Mouse (Mus musculus) erythroblast, adult 5-6 weeks (primary cell): ENCODE measurements around the gene Atg9a. TPM values are rescaled to one million over a fixed set of nuclear protein-coding genes. Genes with fewer than 3 reads are reported as not detected.
"Not testable (repeated sequence)": the region's sequence is repeated elsewhere in the genome, so short reads cannot be mapped to it uniquely, and the experiment has no call there.

Experiments
- ATAC-seq: replicated peaks from 2 replicates; pipeline ENCODE4 v1.8.0; 2016; ENCODE audit warnings: moderate number of reproducible peaks, mild to moderate bottlenecking, moderate TSS enrichment, inconsistent platforms; ENCODE audit not compliant: poor library complexity, low FRiP score, severe bottlenecking
- total RNA-seq, 2 experiments: library from RNA; stranded (forward) in 1 of 2; stranded (reverse) in 1 of 2; fragments of 150-400 nt in 1 of 2; fragments of 200-764, 138-1000 nt in 1 of 2; gene quantifications; 2 replicates each; pipeline versions ENCODE4 v1.2.3 to v1.2.4; 2015 to 2017; ENCODE audit warnings: low replicate concordance in 2 of 2

The Atg9a gene
- 107 and 131 TPM in 2 replicates for total RNA-seq (2015; ENCODE audit: low replicate concordance)
- total RNA-seq (2017; ENCODE audit: low replicate concordance), result 137 and 142 TPM in 2 replicates

GRCm38 (mm10) chr1:75191622-75192402 lies at the start of gene Atg9a, which contains the start of gene Ankzf1:
Atg9a (minus strand) TSS chr1:75192196.
Ankzf1 (plus strand) TSS chr1:75192151.
- peak; percentile 91 for ATAC-seq

- ATAC-seq, result no peak
Observed at GRCm38 (mm10) chr1:75239591-75239990, 47.6 kb upstream of the Atg9a start.

- ATAC-seq, result peak; percentile 82
Observed at GRCm38 (mm10) chr1:75236117-75237050, 44.4 kb upstream of the Atg9a start, which contains the start of gene Dnajb2. Dnajb2 (plus strand) TSS chr1:75236406.

DNA sequence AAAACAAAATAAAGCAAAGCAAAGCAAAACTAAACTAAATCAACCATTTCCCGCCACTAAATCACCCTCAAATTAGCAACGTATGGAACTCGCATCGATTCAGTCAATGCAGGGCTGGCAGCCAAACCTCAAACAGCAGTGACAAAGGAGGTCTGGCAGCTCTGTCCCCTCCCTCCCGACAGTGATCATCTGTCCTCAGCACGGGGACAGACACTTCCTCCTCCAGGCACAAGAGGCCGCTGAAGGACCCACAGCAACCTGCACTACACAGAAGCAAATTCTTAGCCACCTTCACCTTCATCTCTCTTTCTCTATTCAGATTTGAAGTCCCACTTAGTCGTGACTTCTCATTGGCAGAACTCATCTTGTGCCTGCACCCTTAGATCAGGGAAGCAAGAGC lies 42.6 kb upstream of the Atg9a start:
- peak; percentile 64 for ATAC-seq

- ATAC-seq, result not testable (repeated sequence)
Observed at GRCm38 (mm10) chr1:75232489-75232888, 40.5 kb upstream of the Atg9a start.

GRCm38 (mm10) chr1:75231664-75232152 lies 39.7 kb upstream of the Atg9a start, which contains the start of gene A630095N17Rik:
A630095N17Rik (minus strand) TSS chr1:75232102.
- no peak for ATAC-seq

DNA sequence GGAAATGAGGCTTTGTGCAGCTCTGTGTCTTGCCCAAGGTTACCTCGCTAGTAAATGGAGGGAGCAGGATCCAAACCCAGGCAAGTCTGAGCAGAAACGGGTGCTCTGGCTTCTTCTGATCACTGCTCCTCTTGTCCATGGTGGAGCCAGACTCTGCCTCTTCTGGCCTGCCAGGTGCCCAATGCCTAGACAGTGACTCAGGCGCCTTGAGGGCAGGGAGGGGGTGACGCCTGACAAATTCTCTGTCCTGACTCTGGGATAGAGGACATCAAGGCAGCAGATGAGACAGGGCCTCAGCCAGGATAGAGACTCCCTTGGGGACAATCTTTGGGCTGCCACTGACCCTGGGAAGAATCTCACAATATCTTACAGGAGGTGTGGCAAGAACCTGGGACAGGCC lies 39.2 kb upstream of the Atg9a start:
- ATAC-seq, result no peak

DNA sequence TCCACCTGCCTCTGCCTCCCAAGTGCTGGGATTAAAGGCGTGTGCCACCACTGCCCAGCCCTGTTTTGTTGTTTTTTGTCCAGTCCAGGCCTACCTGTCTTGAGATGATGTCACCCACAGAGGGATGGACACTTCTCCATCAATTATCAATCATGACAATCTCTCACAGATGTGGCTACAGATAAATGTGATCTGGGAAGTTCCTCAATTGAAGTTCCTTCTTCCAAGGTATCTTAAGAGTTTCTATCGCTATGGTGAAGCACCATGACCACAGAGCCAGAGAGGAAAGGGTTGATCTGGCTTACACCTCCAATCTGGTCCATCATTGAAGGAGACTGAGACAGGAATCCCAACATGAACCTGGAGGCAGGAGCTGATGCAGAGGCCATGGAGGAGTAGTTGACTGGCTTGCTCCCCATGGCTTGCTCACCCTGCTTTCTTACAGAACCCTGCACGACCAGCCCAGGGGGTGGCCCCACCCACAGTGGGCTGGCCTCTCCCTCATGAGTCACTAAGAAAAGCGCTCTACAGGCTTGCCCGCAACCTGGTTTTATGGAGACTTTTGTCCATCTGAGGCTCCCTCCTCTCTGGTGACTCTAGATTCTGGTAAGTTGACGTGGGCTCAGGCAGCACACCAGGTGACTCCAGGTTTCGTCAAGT lies 38.5 kb upstream of the Atg9a start:
- ATAC-seq, result peak; percentile 51

DNA sequence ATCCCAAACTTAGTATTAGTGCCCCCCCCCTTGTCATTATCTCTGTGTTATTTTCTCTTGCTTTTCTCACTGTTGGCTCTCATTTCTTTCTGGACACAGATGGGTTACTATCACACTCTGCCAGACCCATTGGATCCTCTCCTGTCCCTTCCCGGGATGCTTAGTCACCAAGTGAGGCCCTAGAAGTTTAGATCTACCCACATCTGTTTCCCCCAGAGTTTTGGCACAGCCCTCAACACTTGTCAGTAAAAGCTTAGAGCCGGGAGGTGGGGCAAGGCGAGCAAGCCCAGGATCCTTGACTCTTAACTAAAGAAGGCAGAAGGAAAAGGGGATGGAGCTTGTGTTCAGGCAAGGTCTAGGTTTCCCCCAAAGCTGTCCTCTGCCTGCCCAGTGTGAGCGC lies 37.2 kb upstream of the Atg9a start:
- peak; percentile 86 for ATAC-seq

DNA sequence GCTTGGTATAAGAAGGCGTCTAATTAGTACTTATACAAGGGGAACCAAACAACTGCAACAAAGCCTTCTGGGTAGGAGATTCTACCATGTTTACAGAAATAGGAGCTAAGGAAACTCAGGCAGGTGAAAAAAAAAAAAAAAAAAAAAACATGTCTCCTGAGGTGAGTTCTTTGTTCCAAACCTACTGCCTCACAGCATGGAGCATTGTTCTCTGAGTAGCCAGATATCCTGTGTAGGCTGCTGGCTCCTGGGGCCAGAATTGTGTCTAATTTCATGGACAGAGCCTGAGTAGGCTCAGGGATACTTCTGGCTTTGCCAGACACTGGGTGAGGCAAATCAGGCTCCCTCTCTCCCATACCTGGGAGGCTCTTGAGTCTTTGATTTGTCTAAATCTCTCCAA lies 35.7 kb upstream of the Atg9a start:
- no peak for ATAC-seq

DNA sequence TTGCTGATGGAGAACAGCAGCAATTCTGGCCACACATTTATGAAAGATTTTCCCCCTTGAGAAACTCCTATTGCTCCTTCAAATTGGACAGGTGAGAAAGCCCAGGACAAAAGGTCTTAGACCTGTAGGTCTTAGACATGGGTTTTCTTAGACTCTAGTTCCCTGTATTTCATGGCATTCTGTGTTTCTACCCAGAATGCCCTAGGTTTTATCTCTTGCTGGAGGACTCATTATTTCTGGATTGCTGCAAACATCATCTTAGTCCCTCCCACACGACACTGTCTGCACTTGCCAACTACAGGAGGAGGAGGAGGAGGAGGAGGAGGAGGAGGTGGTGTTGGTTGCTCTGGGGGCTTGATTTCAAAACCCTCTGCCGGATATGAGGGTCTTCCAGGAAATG lies 34.1 kb upstream of the Atg9a start:
- ATAC-seq, result no peak

GRCm38 (mm10) chr1:75225473-75225872 lies 33.5 kb upstream of the Atg9a start:
- ATAC-seq, result no peak

DNA sequence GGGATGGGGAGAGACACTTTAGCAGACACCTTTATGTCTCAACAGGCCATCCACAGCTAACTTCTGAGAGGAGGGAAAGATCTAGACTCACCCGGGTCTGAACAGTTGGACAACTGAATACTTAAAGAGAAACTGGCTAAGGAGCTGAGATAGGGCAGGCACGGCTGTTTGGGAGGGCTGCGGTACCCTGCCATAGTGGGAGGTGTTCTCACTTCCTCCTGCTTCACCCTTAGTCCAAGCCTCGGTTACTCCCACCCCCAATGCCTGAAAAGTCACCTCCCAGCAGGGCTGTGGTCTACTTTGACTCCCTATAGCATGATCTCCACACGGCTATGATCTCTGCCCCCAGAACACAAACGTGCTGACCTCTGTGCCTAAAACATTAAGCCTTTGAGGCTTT lies 31.5 kb upstream of the Atg9a start:
- no peak for ATAC-seq

- no peak for ATAC-seq
Observed at GRCm38 (mm10) chr1:75222926-75223325, 30.9 kb upstream of the Atg9a start.

DNA sequence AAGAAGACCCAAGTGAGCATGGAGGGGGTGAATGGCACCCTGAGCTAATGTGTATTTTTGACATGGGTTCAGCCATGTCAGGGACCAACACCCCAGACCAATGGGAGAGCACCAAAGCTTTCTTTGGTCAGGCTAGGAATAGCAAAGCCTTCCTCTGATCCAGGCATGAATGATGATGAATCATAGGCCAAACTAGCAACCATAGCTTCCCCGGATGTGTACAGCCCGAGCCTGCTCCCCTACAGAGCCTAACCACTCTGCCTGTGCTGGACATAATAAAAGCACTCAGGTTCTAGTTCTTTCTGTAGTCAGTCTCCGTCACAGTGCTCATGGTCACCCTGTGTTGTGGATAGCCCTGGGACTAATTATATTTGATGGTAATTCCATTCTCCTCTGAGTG lies 29.5 kb upstream of the Atg9a start:
- no peak for ATAC-seq

DNA sequence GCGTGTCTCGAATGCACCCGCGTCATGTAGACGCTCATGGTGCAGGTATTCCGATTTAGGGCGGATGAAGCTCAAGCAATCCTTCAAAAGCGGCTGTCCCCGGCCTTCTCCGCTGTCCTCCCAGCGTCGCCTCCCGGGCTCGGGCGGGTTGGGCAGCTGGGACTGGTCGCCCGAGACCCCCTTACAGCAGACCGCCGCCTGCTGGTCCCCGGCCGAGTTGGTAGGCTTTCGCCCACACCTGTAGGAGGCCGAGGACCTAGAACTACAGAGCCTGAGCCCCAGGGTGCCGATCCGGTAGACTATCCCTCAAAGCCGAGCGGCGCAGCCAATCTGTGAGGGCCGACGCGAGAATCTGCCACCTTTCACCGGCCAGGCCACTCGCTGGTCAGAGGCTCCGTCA lies 27.5 kb upstream of the Atg9a start, which contains the start of gene Tuba4a:
Gene Tuba4a (minus strand): TSS at position 335 of the 400 bp plus-strand sequence.
- ATAC-seq, result peak; percentile 23; the same call in 1 of the 2 replicates

DNA sequence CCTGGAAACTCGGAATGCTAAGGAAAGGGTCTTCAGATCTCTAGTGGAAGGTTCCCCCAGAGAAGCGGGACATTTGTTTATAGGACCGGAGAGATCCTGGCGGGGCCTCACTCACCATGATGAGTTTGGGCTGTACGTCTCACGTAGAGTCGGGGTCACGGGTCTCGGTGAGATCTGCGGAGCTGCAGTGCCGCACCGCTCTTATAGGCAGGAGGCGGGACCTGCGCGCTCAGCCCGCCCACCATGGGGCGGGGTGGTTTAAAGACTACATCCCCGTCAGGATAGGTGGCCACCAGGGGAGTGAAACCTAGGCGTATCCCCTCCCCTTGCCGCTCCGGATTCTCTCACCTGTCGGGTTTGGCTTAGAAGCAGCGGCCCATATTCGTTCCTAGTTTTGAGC lies 27.1 kb upstream of the Atg9a start:
- peak; percentile 76 for ATAC-seq

GRCm38 (mm10) chr1:75218227-75219001 lies 26.4 kb upstream of the Atg9a start:
- ATAC-seq, result peak; percentile 61

GRCm38 (mm10) chr1:75217893-75218226 lies 25.9 kb upstream of the Atg9a start:
- 0 out of 2 replicates have a peak, but pooled peaks have one; percentile 11 for ATAC-seq
